Mouse (Mus musculus): ENCODE results near the gene Dusp10. TPM values are rescaled to one million over a fixed set of nuclear protein-coding genes. Genes with fewer than 3 reads are reported as not detected.
A peak's percentile ranks its signal among the peaks of the same experiment; 100 is the strongest.

Gene Dusp10
- polyA plus RNA-seq, 1 experiment from 2014 or later: 6.5 TPM

DNA sequence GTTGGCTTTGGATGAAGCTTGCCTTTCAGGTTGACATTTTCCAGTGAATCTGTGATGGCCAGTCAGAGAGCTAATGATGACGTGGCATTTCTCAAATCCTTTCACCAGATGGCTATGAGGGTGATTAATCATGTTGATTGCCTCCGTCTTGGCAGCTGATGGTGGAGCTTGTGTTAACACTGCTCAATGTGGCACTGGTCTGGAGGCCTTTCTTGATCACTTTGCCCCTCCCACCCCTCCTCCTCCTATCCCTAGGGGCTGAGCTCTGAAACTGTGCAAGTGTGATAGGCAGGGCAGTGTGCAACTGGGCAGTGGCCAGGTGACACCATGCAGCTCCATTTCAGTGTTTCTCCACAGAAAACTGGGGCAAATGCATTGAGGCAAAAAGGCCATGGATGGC lies 8.8 kb upstream of the Dusp10 start:
- Histone ChIP-seq H3K9ac (ENCODE audit: low read depth, low read length) (no peak overlapping the region), H3K27ac (ENCODE audit: low read depth, low read length) (no peak overlapping the region), H3K36me3 (ENCODE audit: control insufficient read depth, insufficient read depth, low read length) (no peaks in the 10 kb centered on the region), H3K4me2 (replicated peaks; ENCODE audit: low read depth, low read length) (no peak overlapping the region), H3K9me3 (ENCODE audit: control insufficient read depth, low read length) (no peaks in the 10 kb centered on the region), H3K27me3 (ENCODE audit: control insufficient read depth, insufficient read depth, low read length) (no peaks in the 10 kb centered on the region), H3K4me3 (ENCODE audit: low read depth, low read length) (no peak overlapping the region), H3K4me1 (replicated peaks; ENCODE audit: control insufficient read depth, insufficient read depth, low read length) (no peaks in the 10 kb centered on the region)
- DNase-seq (ENCODE audit: low spot score): peak; percentile 23
- ATAC-seq (ENCODE audit: low FRiP score): peak; percentile 56; the same call in 1 of the 2 replicates
- WGBS: 46% methylated on average over 2 of the region's 2 CpGs

DNA sequence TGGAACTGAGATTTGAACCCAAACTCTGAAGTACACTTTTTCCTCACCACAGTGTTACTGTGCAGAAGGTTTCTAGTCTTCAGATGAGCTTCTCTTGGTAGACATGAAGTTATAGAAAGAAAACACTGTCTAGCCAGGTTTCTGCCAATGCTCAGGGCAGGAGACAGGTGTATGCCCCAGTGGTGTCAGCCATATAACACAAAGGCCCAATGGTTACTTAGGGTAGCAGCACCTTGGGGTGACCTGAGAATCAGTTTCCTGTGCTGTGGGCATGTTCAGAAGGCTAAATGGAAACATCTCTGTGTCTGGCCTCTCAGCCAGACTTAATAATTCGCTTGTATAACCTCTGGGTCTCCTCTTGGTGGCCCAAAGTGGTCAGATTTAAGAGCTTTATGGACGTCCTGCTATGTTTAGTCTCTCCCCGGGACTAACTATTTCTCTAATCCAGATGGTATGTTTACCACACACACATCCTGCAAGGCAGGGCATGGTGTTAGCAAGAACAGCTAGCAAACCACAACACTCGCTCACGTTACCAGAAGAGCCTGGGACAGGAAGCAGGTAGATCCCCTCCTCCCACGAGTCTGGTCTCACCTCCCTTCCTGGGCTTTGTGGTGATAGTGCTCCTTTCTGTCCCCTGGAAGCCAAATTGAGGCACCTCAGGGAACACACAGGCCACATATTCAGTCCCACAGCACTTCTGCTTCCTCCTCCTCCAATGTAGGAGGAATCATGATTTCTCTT lies 7.6 kb upstream of the Dusp10 start:
- ATAC-seq (ENCODE audit: low FRiP score) (no peak), DNase-seq (ENCODE audit: low spot score) (no peak)
- Histone ChIP-seq H3K27me3 (ENCODE audit: control insufficient read depth, insufficient read depth, low read length) (no peaks in the 10 kb centered on the region), H3K4me1 (replicated peaks; ENCODE audit: control insufficient read depth, insufficient read depth, low read length) (no peaks in the 10 kb centered on the region), H3K27ac (ENCODE audit: low read depth, low read length) (no peak overlapping the region), H3K4me3 (ENCODE audit: low read depth, low read length) (no peak overlapping the region), H3K4me2 (replicated peaks; ENCODE audit: low read depth, low read length) (no peak overlapping the region), H3K36me3 (ENCODE audit: control insufficient read depth, insufficient read depth, low read length) (no peaks in the 10 kb centered on the region), H3K9ac (ENCODE audit: low read depth, low read length) (no peak overlapping the region), H3K9me3 (ENCODE audit: control insufficient read depth, low read length) (no peaks in the 10 kb centered on the region)
- 72% methylated on average over 6 of the region's 6 CpGs for WGBS

DNA sequence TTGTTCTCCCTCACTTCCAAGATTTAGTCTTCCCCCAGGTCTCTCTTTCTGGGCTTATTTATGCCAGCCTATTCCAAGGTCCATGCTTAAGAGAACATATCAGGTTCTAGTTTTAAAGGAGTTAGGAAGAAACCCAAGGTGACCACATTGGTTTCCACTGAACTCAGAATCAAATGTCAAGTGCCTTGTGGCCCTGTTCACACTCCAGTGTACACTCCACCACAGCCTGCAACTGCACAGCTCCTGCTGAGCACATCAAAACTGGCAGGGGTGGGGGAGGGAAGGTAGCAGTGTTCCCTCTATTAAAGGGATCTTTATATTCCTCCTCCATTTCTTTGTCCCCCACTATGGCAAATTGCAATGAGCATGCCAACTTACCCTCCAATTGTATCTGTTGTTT lies 7.0 kb upstream of the Dusp10 start:
- no peaks in the 10 kb centered on the region for H3K9me3 ChIP-seq (ENCODE audit: control insufficient read depth, low read length)
- ATAC-seq (ENCODE audit: low FRiP score) (no peak), DNase-seq (ENCODE audit: low spot score) (no peak)
- H3K27me3 ChIP-seq (ENCODE audit: control insufficient read depth, insufficient read depth, low read length): no peaks in the 10 kb centered on the region
- no peak overlapping the region for H3K27ac ChIP-seq (ENCODE audit: low read depth, low read length)
- H3K4me2 ChIP-seq (replicated peaks; ENCODE audit: low read depth, low read length): no peak overlapping the region
- H3K4me3 ChIP-seq (ENCODE audit: low read depth, low read length): no peak overlapping the region
- H3K9ac ChIP-seq (ENCODE audit: low read depth, low read length): no peak overlapping the region
- no peaks in the 10 kb centered on the region for H3K36me3 ChIP-seq (ENCODE audit: control insufficient read depth, insufficient read depth, low read length)
- H3K4me1 ChIP-seq (replicated peaks; ENCODE audit: control insufficient read depth, insufficient read depth, low read length): no peaks in the 10 kb centered on the region

DNA sequence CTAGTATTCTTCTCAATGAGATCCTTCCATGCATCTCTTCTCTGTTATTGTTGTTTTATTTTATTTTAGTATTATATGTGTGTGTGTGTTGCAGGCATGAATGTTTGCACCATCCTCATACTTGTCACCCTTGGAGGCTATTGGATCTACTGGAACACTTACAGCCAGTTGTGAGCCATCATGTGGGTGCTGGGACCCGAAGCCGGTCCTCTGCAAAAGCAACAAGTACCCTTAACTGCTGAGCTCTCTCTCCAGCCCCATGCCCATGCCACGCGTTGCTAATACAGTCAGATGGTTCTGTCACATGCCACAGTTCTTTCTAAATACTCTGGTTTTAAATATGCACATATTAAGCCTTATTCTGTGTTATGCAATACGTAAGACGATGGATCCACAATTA lies 1.8 kb upstream of the Dusp10 start:
- Histone ChIP-seq H3K9me3 (ENCODE audit: control insufficient read depth, low read length) (no peaks in the 10 kb centered on the region), H3K27ac (ENCODE audit: low read depth, low read length) (no peak overlapping the region), H3K27me3 (ENCODE audit: control insufficient read depth, insufficient read depth, low read length) (no peaks in the 10 kb centered on the region), H3K4me1 (replicated peaks; ENCODE audit: control insufficient read depth, insufficient read depth, low read length) (no peaks in the 10 kb centered on the region), H3K9ac (ENCODE audit: low read depth, low read length) (no peak overlapping the region), H3K4me3 (ENCODE audit: low read depth, low read length) (no peak overlapping the region), H3K4me2 (replicated peaks; ENCODE audit: low read depth, low read length) (no peak overlapping the region), H3K36me3 (ENCODE audit: control insufficient read depth, insufficient read depth, low read length) (no peaks in the 10 kb centered on the region)
- ATAC-seq (ENCODE audit: low FRiP score): no peak
- WGBS: 97% methylated on average over 6 of the region's 6 CpGs
- DNase-seq (ENCODE audit: low spot score): no peak

DNA sequence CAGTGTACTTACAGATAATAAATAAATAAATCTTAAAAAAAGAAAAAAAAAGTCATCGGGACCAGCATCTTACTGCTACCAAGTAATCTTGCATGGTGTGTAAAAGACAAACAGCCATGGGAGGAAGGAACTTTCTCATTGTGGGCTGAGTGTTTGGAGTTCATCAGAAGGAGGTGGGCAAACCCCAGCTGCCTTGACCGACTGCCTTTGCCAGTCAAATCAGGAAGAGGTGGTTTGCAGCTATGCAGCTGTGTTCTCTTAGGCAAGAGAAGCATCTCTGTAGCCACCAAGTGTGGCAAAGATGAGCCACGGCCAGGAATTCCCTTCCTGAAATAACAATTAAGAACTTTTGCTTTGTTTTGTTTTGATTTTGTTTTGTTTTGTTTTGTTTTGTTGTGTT lies 989 bp downstream of the Dusp10 start:
- no peak overlapping the region for H3K9ac ChIP-seq (ENCODE audit: low read depth, low read length)
- H3K27ac ChIP-seq (ENCODE audit: low read depth, low read length): no peak overlapping the region
- H3K4me1 ChIP-seq (replicated peaks; ENCODE audit: control insufficient read depth, insufficient read depth, low read length): no peaks in the 10 kb centered on the region
- 83% methylated on average over 3 of the region's 3 CpGs for WGBS
- H3K27me3 ChIP-seq (ENCODE audit: control insufficient read depth, insufficient read depth, low read length): no peaks in the 10 kb centered on the region
- no peaks in the 10 kb centered on the region for H3K36me3 ChIP-seq (ENCODE audit: control insufficient read depth, insufficient read depth, low read length)
- no peak overlapping the region for H3K4me3 ChIP-seq (ENCODE audit: low read depth, low read length)
- no peak overlapping the region for H3K4me2 ChIP-seq (replicated peaks; ENCODE audit: low read depth, low read length)
- no peaks in the 10 kb centered on the region for H3K9me3 ChIP-seq (ENCODE audit: control insufficient read depth, low read length)
- no peak for ATAC-seq (ENCODE audit: low FRiP score)
- no peak for DNase-seq (ENCODE audit: low spot score)

DNA sequence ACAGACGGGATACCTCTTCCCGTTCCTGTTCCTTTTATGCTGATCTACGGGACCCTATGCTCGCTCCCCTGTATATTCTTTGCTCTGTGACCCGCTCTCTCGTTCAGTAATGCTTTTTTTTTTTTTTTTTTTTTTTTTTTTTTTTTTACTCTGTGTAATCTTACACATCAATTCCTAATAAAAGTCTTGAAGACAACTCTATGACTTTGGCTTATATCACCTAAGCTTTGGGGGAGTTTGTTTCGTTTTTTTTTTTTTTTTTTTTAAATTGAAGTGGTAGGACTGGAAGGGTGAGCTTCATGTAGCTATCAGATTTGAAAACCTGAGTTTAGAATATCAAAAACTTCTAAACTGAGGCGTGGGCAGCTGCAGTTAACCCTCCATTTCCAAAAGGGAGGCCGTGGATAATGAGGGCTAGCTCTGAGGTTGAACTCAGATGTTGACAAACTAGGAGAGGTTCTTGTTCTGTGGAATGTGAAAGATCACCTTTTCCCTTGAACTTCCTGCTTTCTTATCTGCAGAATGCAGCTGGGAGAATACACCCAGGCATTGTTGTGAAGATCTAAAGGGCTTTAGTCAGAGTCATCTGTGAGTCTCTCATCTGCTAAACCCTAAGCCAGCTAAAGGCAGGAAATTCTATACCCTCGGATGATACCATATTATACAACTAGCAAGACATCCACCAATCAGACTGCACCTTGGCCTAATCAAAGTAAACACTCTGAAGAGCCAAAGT lies 3.1 kb downstream of the Dusp10 start:
- H3K4me1 ChIP-seq (replicated peaks; ENCODE audit: control insufficient read depth, insufficient read depth, low read length): no peaks in the 10 kb centered on the region
- no peaks in the 10 kb centered on the region for H3K36me3 ChIP-seq (ENCODE audit: control insufficient read depth, insufficient read depth, low read length)
- ATAC-seq (ENCODE audit: low FRiP score) (no peak), DNase-seq (ENCODE audit: low spot score) (no peak)
- H3K27me3 ChIP-seq (ENCODE audit: control insufficient read depth, insufficient read depth, low read length): no peaks in the 10 kb centered on the region
- 78% methylated on average over 10 of the region's 10 CpGs for WGBS
- H3K4me3 ChIP-seq (ENCODE audit: low read depth, low read length): no peak overlapping the region
- H3K9me3 ChIP-seq (ENCODE audit: control insufficient read depth, low read length): no peaks in the 10 kb centered on the region
- no peak overlapping the region for H3K9ac ChIP-seq (ENCODE audit: low read depth, low read length)
- no peak overlapping the region for H3K4me2 ChIP-seq (replicated peaks; ENCODE audit: low read depth, low read length)
- no peak overlapping the region for H3K27ac ChIP-seq (ENCODE audit: low read depth, low read length)

DNA sequence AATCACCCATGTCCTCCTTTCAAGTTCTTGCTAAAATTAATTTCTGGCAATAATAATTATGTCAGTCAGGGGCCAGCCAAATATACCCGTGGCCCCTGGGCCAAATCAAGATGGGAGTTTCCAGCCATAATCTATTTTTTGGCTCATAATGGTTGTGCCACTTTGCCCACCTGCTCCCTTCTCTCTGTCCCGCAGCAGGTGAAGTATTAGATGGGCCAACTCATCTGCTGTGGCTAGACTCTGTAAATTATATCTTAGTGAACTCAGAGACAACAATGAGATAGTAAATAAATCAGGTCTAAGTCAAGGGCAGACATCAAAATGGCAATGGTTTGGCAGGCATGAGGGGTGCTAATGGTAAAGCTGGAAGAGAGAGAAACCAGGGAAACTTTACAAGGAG lies 4.5 kb downstream of the Dusp10 start:
- H3K27ac ChIP-seq (ENCODE audit: low read depth, low read length): no peak overlapping the region
- H3K4me3 ChIP-seq (ENCODE audit: low read depth, low read length): no peak overlapping the region
- WGBS: 90% methylated on average over 2 of the region's 2 CpGs
- no peaks in the 10 kb centered on the region for H3K4me1 ChIP-seq (replicated peaks; ENCODE audit: control insufficient read depth, insufficient read depth, low read length)
- H3K9me3 ChIP-seq (ENCODE audit: control insufficient read depth, low read length): no peaks in the 10 kb centered on the region
- no peaks in the 10 kb centered on the region for H3K27me3 ChIP-seq (ENCODE audit: control insufficient read depth, insufficient read depth, low read length)
- ATAC-seq (ENCODE audit: low FRiP score) (no peak), DNase-seq (ENCODE audit: low spot score) (no peak)
- no peak overlapping the region for H3K4me2 ChIP-seq (replicated peaks; ENCODE audit: low read depth, low read length)
- H3K9ac ChIP-seq (ENCODE audit: low read depth, low read length): no peak overlapping the region
- no peaks in the 10 kb centered on the region for H3K36me3 ChIP-seq (ENCODE audit: control insufficient read depth, insufficient read depth, low read length)

DNA sequence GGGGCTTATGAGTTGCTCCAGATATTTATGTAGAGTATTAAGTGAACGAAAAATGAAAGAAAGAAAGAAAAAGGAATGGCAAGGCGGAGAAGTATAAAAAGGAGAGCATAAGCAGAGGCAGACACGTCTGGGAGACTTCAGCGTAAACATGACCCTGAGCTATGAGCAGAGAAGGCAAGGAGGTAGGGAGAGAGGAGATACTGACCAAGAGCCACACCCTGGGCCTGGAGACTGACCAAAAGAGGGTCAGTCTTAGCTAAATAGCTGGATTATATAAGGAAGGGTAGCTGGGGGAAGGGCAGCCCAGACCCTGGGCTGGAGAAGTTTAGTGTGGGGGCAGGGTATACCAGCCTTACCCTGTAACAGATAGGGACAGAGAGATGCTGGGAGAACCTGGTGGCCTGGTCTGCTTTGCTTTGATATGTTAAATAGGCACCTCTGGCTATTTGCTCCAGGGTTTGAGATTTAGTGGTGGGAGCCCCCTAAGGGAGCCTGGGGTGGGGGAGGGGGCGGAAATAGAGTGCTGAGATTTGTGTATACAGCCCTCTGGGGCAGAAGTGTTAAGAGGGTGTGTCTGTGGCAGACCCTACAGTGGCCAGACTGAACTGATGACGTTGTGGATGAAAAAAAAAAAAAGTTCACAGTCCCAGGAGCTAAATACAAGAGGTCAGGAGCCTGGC lies 6.1 kb downstream of the Dusp10 start:
- Histone ChIP-seq H3K9ac (ENCODE audit: low read depth, low read length) (no peak overlapping the region), H3K27ac (ENCODE audit: low read depth, low read length) (no peak overlapping the region), H3K4me3 (ENCODE audit: low read depth, low read length) (no peak overlapping the region), H3K4me1 (replicated peaks; ENCODE audit: control insufficient read depth, insufficient read depth, low read length) (no peaks in the 10 kb centered on the region), H3K36me3 (ENCODE audit: control insufficient read depth, insufficient read depth, low read length) (no peaks in the 10 kb centered on the region), H3K27me3 (ENCODE audit: control insufficient read depth, insufficient read depth, low read length) (no peaks in the 10 kb centered on the region), H3K9me3 (ENCODE audit: control insufficient read depth, low read length) (no peaks in the 10 kb centered on the region), H3K4me2 (replicated peaks; ENCODE audit: low read depth, low read length) (no peak overlapping the region)
- no peak for ATAC-seq (ENCODE audit: low FRiP score)
- DNase-seq (ENCODE audit: low spot score): no peak
- WGBS: 52% methylated on average over 6 of the region's 6 CpGs

Measured in hindbrain, embryonic 11.5 days (tissue).